Mouse (Mus musculus) forebrain, embryonic 11.5 days (tissue): Measurements from ENCODE around the gene Ccpg1. TPM values are rescaled to one million over a fixed set of nuclear protein-coding genes. Genes with fewer than 3 reads are reported as not detected.

ENCODE experiments used
- ATAC-seq: fragments of 200-750 bp; cut with Nextera tagmentation; replicated peaks from 2 replicates; pipeline ENCODE4 v1.8.0; 2017; ENCODE audit warnings: moderate TSS enrichment; ENCODE audit not compliant: low FRiP score
- DNase-seq: peaks from one replicate; pipeline ENCODE4 v3.0.0-alpha.2; 2017; ENCODE audit warnings: low spot score
- H3K27ac ChIP-seq: fragments of 300-500 bp; sonication (generic); 2 replicates; pipeline ENCODE4 v1.5.1; 2014; ENCODE audit warnings: low read depth, low read length
- H3K27me3 ChIP-seq: fragments of 300-500 bp; sonication (generic); 2 replicates; pipeline ENCODE4 v1.6.1; 2014; ENCODE audit warnings: mild to moderate bottlenecking, low read length, mixed read lengths; ENCODE audit not compliant: control insufficient read depth, insufficient read depth
- H3K36me3 ChIP-seq: fragments of 300-500 bp; sonication (generic); 2 replicates; pipeline ENCODE4 v1.6.1; 2014; ENCODE audit warnings: mild to moderate bottlenecking, low read length, moderate library complexity, mixed read lengths; ENCODE audit not compliant: control insufficient read depth, insufficient read depth
- H3K4me1 ChIP-seq: fragments of 300-500 bp; sonication (generic); replicated peaks from 2 replicates; pipeline ENCODE4 v1.6.1; 2014; ENCODE audit warnings: low read length, mixed read lengths; ENCODE audit not compliant: control insufficient read depth, insufficient read depth
- H3K4me2 ChIP-seq: fragments of 300-500 bp; sonication (generic); 2 replicates; pipeline ENCODE4 v1.6.1; 2014; ENCODE audit warnings: low read depth, mild to moderate bottlenecking, low read length, moderate library complexity, mixed read lengths; ENCODE audit not compliant: severe bottlenecking
- H3K4me3 ChIP-seq: fragments of 300-500 bp; sonication (generic); 2 replicates; pipeline ENCODE4 v1.5.1; 2014; ENCODE audit warnings: low read depth, low read length
- H3K9ac ChIP-seq: fragments of 300-500 bp; sonication (generic); 2 replicates; pipeline ENCODE4 v1.6.1; 2014; ENCODE audit warnings: low read length
- H3K9me3 ChIP-seq: fragments of 300-500 bp; sonication (generic); 2 replicates; pipeline ENCODE4 v1.6.1; 2016; ENCODE audit warnings: low read length, mixed read lengths; ENCODE audit not compliant: control insufficient read depth
- WGBS: fragments of 180-500 bp; shearing (Covaris S2); extraction: QIAGEN DNeasy Blood & Tissue Kit; methylation state at CpG from one replicate; pipeline ENCODE4 v1.1.7; 2014; 5-methylcytosine and 5-hydroxymethylcytosine counted together
- polyA plus RNA-seq: library from polyadenylated mRNA; unstranded; fragments of >200 nt; fragmentation: Nextera tagmentation; extraction: Ambion mirVana; gene quantifications from 2 replicates; pipeline ENCODE4 v1.2.1, GENCODE M21; 2014

Ccpg1 gene
- polyA plus RNA-seq, 1 experiment from 2014 or later: 19.6 TPM

- Histone ChIP-seq H3K9me3 (no peaks in the 10 kb centered on the region), H3K4me2 (no peak overlapping the region), H3K4me1 (no peaks in the 10 kb centered on the region), H3K9ac (no peak overlapping the region), H3K27ac (no peak overlapping the region), H3K4me3 (no peak overlapping the region), H3K36me3 (no peaks in the 10 kb centered on the region), H3K27me3 (no peaks in the 10 kb centered on the region)
- ATAC-seq (no peak), DNase-seq (no peak)
- 87% methylated on average over 13 of the region's 13 CpGs for WGBS
These were observed 16.2 kb downstream of the Ccpg1 start for GRCm38 (mm10) chr9:73001314-73002011.

GRCm38 (mm10) chr9:73002177-73002576 lies 16.9 kb downstream of the Ccpg1 start:
- no peak overlapping the region for H3K4me2 ChIP-seq
- no peaks in the 10 kb centered on the region for H3K36me3 ChIP-seq
- no peaks in the 10 kb centered on the region for H3K4me1 ChIP-seq
- no peak for DNase-seq
- no peak overlapping the region for H3K4me3 ChIP-seq
- no peak overlapping the region for H3K9ac ChIP-seq
- no peaks in the 10 kb centered on the region for H3K9me3 ChIP-seq
- H3K27me3 ChIP-seq: no peaks in the 10 kb centered on the region
- ATAC-seq: no peak
- no peak overlapping the region for H3K27ac ChIP-seq
- 68% methylated on average over 3 of the region's 3 CpGs for WGBS

- DNase-seq (no peak), ATAC-seq (no peak)
- H3K9ac ChIP-seq: no peak overlapping the region
- H3K9me3 ChIP-seq: no peaks in the 10 kb centered on the region
- H3K4me2 ChIP-seq: no peak overlapping the region
- no peak overlapping the region for H3K27ac ChIP-seq
- no peaks in the 10 kb centered on the region for H3K4me1 ChIP-seq
- H3K27me3 ChIP-seq: no peaks in the 10 kb centered on the region
- WGBS: 85% methylated on average over 8 of the region's 8 CpGs
- no peaks in the 10 kb centered on the region for H3K36me3 ChIP-seq
- H3K4me3 ChIP-seq: no peak overlapping the region
These were observed 18.8 kb downstream of the Ccpg1 start for GRCm38 (mm10) chr9:73004076-73004475.

- Histone ChIP-seq H3K4me1 (no peaks in the 10 kb centered on the region), H3K27me3 (no peaks in the 10 kb centered on the region), H3K9ac (no peak overlapping the region), H3K36me3 (no peaks in the 10 kb centered on the region), H3K4me2 (no peak overlapping the region), H3K4me3 (no peak overlapping the region), H3K27ac (no peak overlapping the region), H3K9me3 (no peaks in the 10 kb centered on the region)
- ATAC-seq: no peak
- no peak for DNase-seq
- WGBS: 86% methylated on average over 6 of the region's 6 CpGs
These were observed 19.9 kb downstream of the Ccpg1 start for GRCm38 (mm10) chr9:73005106-73005505.

- Histone ChIP-seq H3K4me3 (no peak overlapping the region), H3K36me3 (no peaks in the 10 kb centered on the region), H3K4me1 (no peaks in the 10 kb centered on the region), H3K27ac (no peak overlapping the region), H3K9me3 (no peaks in the 10 kb centered on the region), H3K9ac (no peak overlapping the region), H3K4me2 (no peak overlapping the region), H3K27me3 (no peaks in the 10 kb centered on the region)
- WGBS: 93% methylated on average over 3 of the region's 3 CpGs
- ATAC-seq: no peak
- no peak for DNase-seq
These were observed 20.9 kb downstream of the Ccpg1 start for GRCm38 (mm10) chr9:73006175-73006574.

GRCm38 (mm10) chr9:73008384-73008783 lies 23.2 kb downstream of the Ccpg1 start:
- Histone ChIP-seq H3K27me3 (no peaks in the 10 kb centered on the region), H3K27ac (no peak overlapping the region), H3K36me3 (no peaks in the 10 kb centered on the region), H3K9ac (no peak overlapping the region), H3K4me1 (no peaks in the 10 kb centered on the region), H3K9me3 (no peaks in the 10 kb centered on the region), H3K4me3 (no peak overlapping the region), H3K4me2 (no peak overlapping the region)
- ATAC-seq (no peak), DNase-seq (no peak)
- 76% methylated on average over 3 of the region's 3 CpGs for WGBS

- Histone ChIP-seq H3K27ac (no peak overlapping the region), H3K4me2 (no peak overlapping the region), H3K27me3 (no peaks in the 10 kb centered on the region), H3K36me3 (no peaks in the 10 kb centered on the region), H3K9me3 (no peaks in the 10 kb centered on the region), H3K4me3 (no peak overlapping the region), H3K4me1 (no peaks in the 10 kb centered on the region), H3K9ac (no peak overlapping the region)
- WGBS: 90% methylated on average over 4 of the region's 4 CpGs
- ATAC-seq (no peak), DNase-seq (no peak)
These were observed 27.4 kb downstream of the Ccpg1 start for GRCm38 (mm10) chr9:73012629-73013028.

GRCm38 (mm10) chr9:73014724-73015123 lies 29.5 kb downstream of the Ccpg1 start:
- WGBS: 93% methylated on average over 13 of the region's 13 CpGs
- Histone ChIP-seq H3K27me3 (no peaks in the 10 kb centered on the region), H3K4me3 (no peak overlapping the region), H3K4me1 (no peaks in the 10 kb centered on the region), H3K4me2 (no peak overlapping the region), H3K27ac (no peak overlapping the region), H3K36me3 (no peaks in the 10 kb centered on the region; the same call in 1 of the 2 replicates), H3K9ac (no peak overlapping the region), H3K9me3 (no peaks in the 10 kb centered on the region)
- no peak for ATAC-seq
- no peak for DNase-seq

- Histone ChIP-seq H3K9me3 (no peaks in the 10 kb centered on the region), H3K27ac (no peak overlapping the region), H3K4me3 (no peak overlapping the region), H3K4me1 (no peaks in the 10 kb centered on the region), H3K27me3 (no peaks in the 10 kb centered on the region), H3K9ac (no peak overlapping the region), H3K36me3 (no peaks in the 10 kb centered on the region; the same call in 1 of the 2 replicates), H3K4me2 (no peak overlapping the region)
- no peak for ATAC-seq
- DNase-seq: no peak
- 95% methylated on average over 10 of the region's 10 CpGs for WGBS
These were observed 34.6 kb downstream of the Ccpg1 start for GRCm38 (mm10) chr9:73019841-73020240.
